ENCODE assay signal across 14 mouse cellular contexts in genomic region chr7:79139891-79140591, GRCm38 (mm10). TPM values are rescaled to one million over a fixed set of nuclear protein-coding genes. Genes with fewer than 3 reads are reported as not detected.
DNase-seq lines count a peak whose midpoint lies in the region; ATAC-seq and TF ChIP-seq lines count a peak whose summit lies in the region.
"Had no signal": no experiment of that assay in that cellular context is flagged by ENCODE, and none has a peak within 500 bp of the region (broad histone marks: within the 10 kb centered on the region; RNA-seq: fewer than 3 reads in every experiment).

No protein-coding gene starts in this region.

- no peak for TF ChIP-seq CTCF in MEL (IDR thresholded peaks at IDR 0.05 in 2 of 3, conservative IDR thresholded peaks at IDR 0.05 in 1 of 3; ENCODE audit: control insufficient read depth in 1 of 3, insufficient read depth in 1 of 3, low read depth in 2 of 3, low read length in 3 of 3, poor library complexity in 1 of 3, severe bottlenecking in 1 of 3)
- no peak for TF ChIP-seq CTCF in midbrain, postnatal 0 days (IDR thresholded peaks at IDR 0.05)

- H3K36me3 ChIP-seq in MEL (ENCODE audit: control insufficient read depth in 1 of 2, insufficient read depth in 2 of 2, low read length in 2 of 2) = no peaks in the 10 kb centered on the region
- H3K36me3 ChIP-seq in midbrain, postnatal 0 days (ENCODE audit: insufficient read depth, low read length) = peaks cover 11% of the 10 kb centered on the region; the same call in 1 of the 2 replicates
- H3K36me3 ChIP-seq: neural tube, embryonic 13.5 days had no signal

- no peaks in the 10 kb centered on the region for H3K9me3 ChIP-seq in MEL (replicated peaks; ENCODE audit: insufficient read depth, low read length)
- no peaks in the 10 kb centered on the region for H3K9me3 ChIP-seq in midbrain, postnatal 0 days (ENCODE audit: low read length)
- H3K9me3 ChIP-seq: forebrain, embryonic 12.5 days; limb, embryonic 15.5 days; lung, embryonic 15.5 days; neural tube, embryonic 13.5 days had no signal

- no peaks in the 10 kb centered on the region for H3K79me2 ChIP-seq in MEL (ENCODE audit: control insufficient read depth, insufficient read depth, low read length, poor library complexity)

- peaks cover 0 to 4% of the 10 kb centered on the region in 2 experiments; a peak in 1 of 4 replicates for H3K4me1 ChIP-seq in MEL (ENCODE audit: control insufficient read depth in 1 of 2, insufficient read depth in 2 of 2, low read length in 2 of 2)
- H3K4me1 ChIP-seq in midbrain, postnatal 0 days (ENCODE audit: insufficient read depth, low read length) = no peaks in the 10 kb centered on the region
- H3K4me1 ChIP-seq: forebrain, embryonic 12.5 days; limb, embryonic 15.5 days; lung, embryonic 15.5 days had no signal

- ATAC-seq in midbrain, postnatal 0 days (ENCODE audit: low FRiP score) = no peak

- TF ChIP-seq POLR2A in MEL (IDR thresholded peaks at IDR 0.05; ENCODE audit: control insufficient read depth in 1 of 2, insufficient read depth in 1 of 2, low read depth in 1 of 2, low read length in 2 of 2, poor library complexity in 1 of 2) = no peak

- peak overlapping the region; percentile 12 to 39; a peak in 2 of 4 replicates for H3K4me3 ChIP-seq in MEL (ENCODE audit: control insufficient read depth in 1 of 2, insufficient read depth in 1 of 2, low read depth in 2 of 2, low read length in 2 of 2)
- H3K4me3 ChIP-seq in midbrain, postnatal 0 days (ENCODE audit: low read depth, low read length) = no peak overlapping the region
- H3K4me3 ChIP-seq: forebrain, embryonic 12.5 days; limb, embryonic 15.5 days; lung, embryonic 15.5 days; neural tube, embryonic 13.5 days had no signal

- peak overlapping the region; percentile 40; the same call in 1 of the 2 replicates for H3K9ac ChIP-seq in MEL (ENCODE audit: control insufficient read depth, low read depth, low read length, poor library complexity, severe bottlenecking)
- no peak overlapping the region for H3K9ac ChIP-seq in midbrain, postnatal 0 days (replicated peaks; ENCODE audit: low read length, poor library complexity, severe bottlenecking)
- H3K9ac ChIP-seq: forebrain, embryonic 12.5 days; limb, embryonic 15.5 days; lung, embryonic 15.5 days; neural tube, embryonic 13.5 days had no signal

- TF ChIP-seq EP300 in MEL (IDR thresholded peaks at IDR 0.05; ENCODE audit: low read depth in 1 of 2, low read length in 2 of 2) = no peak

- TF ChIP-seq RAD21 in MEL (IDR thresholded peaks at IDR 0.05; ENCODE audit: low read depth, low read length) = no peak

- peak; percentile 63 for DNase-seq in adrenal gland, adult 2 months
- DNase-seq in adrenal gland, adult 8-10 months = no peak
- DNase-seq in 3134 (ENCODE audit: extremely low read depth, insufficient read length, low spot score) (peak; percentile 43), MEL (ENCODE audit: low read depth, low spot score) (peak; percentile 67)
- DNase-seq in c-Kit-negative CD71-positive TER-119-positive erythroid progenitor cells, embryonic 14.5 days (ENCODE audit: low read depth, low spot score) = peak; percentile 9
- no peak for DNase-seq in frontal cortex, postnatal 14 days (ENCODE audit: low spot score in 2 of 2)
- DNase-seq in heart, adult 8-10 months (ENCODE audit: low spot score) = no peak
- no peak for DNase-seq in midbrain, postnatal 0 days (ENCODE audit: low spot score)

- H3K27me3 ChIP-seq in MEL (ENCODE audit: control insufficient read depth in 1 of 2, insufficient read depth in 2 of 2, low read length in 2 of 2) = no peaks in the 10 kb centered on the region
- no peaks in the 10 kb centered on the region for H3K27me3 ChIP-seq in midbrain, postnatal 0 days (ENCODE audit: insufficient read depth, low read length)
- H3K27me3 ChIP-seq: forebrain, embryonic 12.5 days; limb, embryonic 15.5 days; lung, embryonic 15.5 days; neural tube, embryonic 13.5 days had no signal

- no peak overlapping the region for H3K27ac ChIP-seq in MEL (ENCODE audit: control insufficient read depth, low read depth, low read length)
- no peak overlapping the region for H3K27ac ChIP-seq in midbrain, postnatal 0 days (ENCODE audit: low read depth, low read length)
- H3K27ac ChIP-seq: forebrain, embryonic 12.5 days; limb, embryonic 15.5 days; lung, embryonic 15.5 days; macrophage; neural tube, embryonic 13.5 days had no signal

- 51% methylated on average over 4 of the region's 4 CpGs for WGBS in midbrain, postnatal 0 days

- H3K4me2 ChIP-seq in midbrain, postnatal 0 days (ENCODE audit: low read depth, low read length, poor library complexity, severe bottlenecking) = no peak overlapping the region
- H3K4me2 ChIP-seq: forebrain, embryonic 12.5 days; limb, embryonic 15.5 days; lung, embryonic 15.5 days; midbrain, embryonic 11.5 days; neural tube, embryonic 13.5 days had no signal

TF ChIP-seq in MEL, 35 proteins besides CTCF, POLR2A, EP300 and RAD21:
- TF ChIP-seq MAFK (IDR thresholded peaks at IDR 0.05; ENCODE audit: borderline replicate concordance, low read depth, low read length) (peak; percentile 35; the same call in 1 of the 2 replicates), NRF1 (IDR thresholded peaks at IDR 0.05; ENCODE audit: insufficient read depth, low read depth, low read length, poor library complexity, severe bottlenecking) (peak; percentile 43; the same call in 1 of the 2 replicates), KAT2A (conservative IDR thresholded peaks at IDR 0.05; ENCODE audit: low read depth, low read length) (no peak)

RNA-seq across cellular contexts. Expression of gene Mfge8, which starts 8.8 kb away (rescaled TPM):
- total RNA-seq in adrenal gland, adult 2 months (2021) = 100 to 1,000 TPM; 214 to 349 TPM
- polyA plus RNA-seq in adrenal gland, adult 2 months (2012; rRNA removed) = 526 and 669 TPM in 2 replicates
- 100 to 1,000 TPM; 263 to 328 (median 290) TPM for total RNA-seq in adrenal gland, adult 8-10 months (2022)
- 4.7 and 4.9 TPM in 2 replicates for total RNA-seq in MEL (2012; rRNA removed)
- 1 to 10 TPM in 1 of 2 experiments, not detected in 1; 9.5 TPM for polyA plus RNA-seq in MEL (2012; ENCODE audit: insufficient read depth in 1 of 2, insufficient read length in 2 of 2, low read depth in 1 of 2, low replicate concordance in 2 of 2, missing spikeins in 1 of 2)
- total RNA-seq in heart, adult 8-10 months (2022) = 100 to 1,000 TPM; 124 to 143 (median 129) TPM
- 239 and 278 TPM in 2 replicates for total RNA-seq in midbrain, postnatal 0 days (2014; rRNA removed)
- polyA plus RNA-seq in midbrain, postnatal 0 days (2015; fragmentation: Nextera tagmentation; extraction: Ambion mirVana) = 268 and 317 TPM in 2 replicates

RNA-seq across cellular contexts. Expression of gene Hapln3, which starts 9.2 kb away (rescaled TPM):
- total RNA-seq in adrenal gland, adult 2 months (2021) = 1 to 10 TPM in 1 of 2 experiments, under 1 TPM in 1; 0.63 to 1.0 TPM
- polyA plus RNA-seq in adrenal gland, adult 2 months (2012; rRNA removed) = 1.5 and 2.2 TPM in 2 replicates
- total RNA-seq in adrenal gland, adult 8-10 months (2022) = 1 to 10 TPM in 1 of 4 experiments, under 1 TPM in 3; 0.55 to 2.0 (median 0.67) TPM
- total RNA-seq in MEL (2012; rRNA removed) = not detected in 2 replicates
- polyA plus RNA-seq in MEL (2012; ENCODE audit: insufficient read depth in 1 of 2, insufficient read length in 2 of 2, low read depth in 1 of 2, low replicate concordance in 2 of 2, missing spikeins in 1 of 2) = not detected
- 1 to 10 TPM in 1 of 4 experiments, under 1 TPM in 3; 0.08 to 1.1 (median 0.30) TPM for total RNA-seq in heart, adult 8-10 months (2022)
- total RNA-seq in midbrain, postnatal 0 days (2014; rRNA removed) = 4.9 and 7.9 TPM in 2 replicates
- 2.2 and 2.4 TPM in 2 replicates for polyA plus RNA-seq in midbrain, postnatal 0 days (2015; fragmentation: Nextera tagmentation; extraction: Ambion mirVana)
- polyA plus RNA-seq: macrophage had no signal

Comparison
In these comparisons a context has a peak if more than half of its experiments do, and no peak if none do; other contexts are left out.
1. DNase-seq: peak in adrenal gland, adult 2 months (single experiment), 3134 (single experiment), MEL (single experiment) and c-Kit-negative CD71-positive TER-119-positive erythroid progenitor cells, embryonic 14.5 days (single experiment); none in adrenal gland, adult 8-10 months (single experiment), frontal cortex, postnatal 14 days (0 of 2), heart, adult 8-10 months (single experiment) and midbrain, postnatal 0 days (single experiment).
2. RNA of gene Mfge8, which starts 8.8 kb away (total RNA-seq): 214 to 349 TPM in adrenal gland, adult 2 months, 263 to 328 TPM in adrenal gland, adult 8-10 months, 239 to 278 TPM in midbrain, postnatal 0 days and 124 to 143 TPM in heart, adult 8-10 months; 4.7 to 4.9 TPM in MEL; every median in the first group is over 10 times any median in the second.